Mouse (Mus musculus): ENCODE measurements around the gene Junb. TPM values are rescaled to one million over a fixed set of nuclear protein-coding genes. Genes with fewer than 3 reads are reported as not detected.
A peak's percentile ranks its signal among the peaks of the same experiment; 100 is the strongest.

The Junb gene
- polyA plus RNA-seq, 1 experiment from 2014 or later: 6.5 TPM

DNA sequence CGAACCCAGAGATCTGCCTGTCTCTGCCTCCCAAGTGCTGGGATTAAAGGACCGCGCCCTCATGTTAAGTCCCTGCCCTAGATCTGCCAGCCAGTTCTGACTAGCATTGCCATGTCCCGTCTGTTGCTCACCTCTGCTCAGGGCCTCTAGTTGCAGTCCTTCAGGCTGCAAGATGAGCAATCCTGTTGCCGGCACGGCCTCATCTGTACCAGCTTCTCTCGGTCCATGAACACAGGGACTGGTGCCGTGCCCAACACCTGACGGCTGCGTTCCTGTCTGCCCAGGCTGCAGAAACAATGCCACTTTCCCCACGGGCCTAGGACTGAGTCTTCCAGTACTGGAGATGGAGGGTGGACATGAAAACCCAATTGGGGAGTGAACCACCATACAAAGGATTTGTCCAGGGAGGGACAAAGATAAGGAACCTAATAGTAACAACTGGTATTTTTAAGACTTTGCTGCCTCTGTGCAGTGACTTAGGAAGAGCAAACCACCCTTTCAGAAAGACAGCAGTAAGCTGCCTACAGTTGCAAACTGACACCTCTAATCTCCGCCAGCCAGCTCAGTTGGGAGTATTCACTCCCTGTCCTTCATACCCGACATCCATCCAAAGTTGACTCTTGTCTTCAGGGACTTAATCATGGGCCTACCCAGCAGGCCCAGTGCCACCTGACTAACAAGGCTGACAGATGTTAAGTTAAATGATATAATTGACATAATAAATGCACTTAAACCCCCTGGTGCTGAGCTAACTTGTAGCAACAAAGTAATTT, 10.8 kb downstream of the Junb start:
- peaks cover 26% of the 10 kb centered on the region for H3K36me3 ChIP-seq
- no peak for ATAC-seq (ENCODE audit: low FRiP score, low read depth)
- no peak overlapping the region for H3K4me2 ChIP-seq (replicated peaks)
- no peak overlapping the region for H3K9ac ChIP-seq (replicated peaks)
- no peaks in the 10 kb centered on the region for H3K9me3 ChIP-seq
- 87% methylated on average over 13 of the region's 13 CpGs for WGBS
- no peak overlapping the region for H3K27ac ChIP-seq (replicated peaks)
- H3K4me3 ChIP-seq: no peak overlapping the region
- no peaks in the 10 kb centered on the region for H3K27me3 ChIP-seq
- peaks cover 45% of the 10 kb centered on the region for H3K4me1 ChIP-seq

DNA sequence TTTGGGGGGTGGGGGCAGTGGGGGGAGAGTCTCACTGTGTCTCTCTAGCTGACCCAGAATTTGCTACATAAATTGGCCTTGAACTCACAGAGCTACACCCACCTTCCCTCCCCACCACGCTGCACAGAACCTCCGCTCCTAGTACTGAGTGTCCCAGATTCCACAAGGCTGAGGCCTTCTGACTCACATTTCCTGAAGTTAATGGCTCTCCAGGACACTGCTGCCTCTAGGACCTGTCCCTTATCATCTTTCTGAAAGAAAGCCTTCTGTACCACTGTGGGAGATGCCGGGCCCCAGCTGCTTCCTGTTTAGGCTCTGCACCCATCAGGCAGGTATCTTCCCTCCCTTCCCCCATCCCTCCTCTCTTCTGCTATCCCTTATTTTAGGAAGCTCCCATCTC, 11.9 kb downstream of the Junb start:
- no peak for ATAC-seq (ENCODE audit: low FRiP score, low read depth)
- Histone ChIP-seq H3K4me3 (no peak overlapping the region), H3K27me3 (no peaks in the 10 kb centered on the region), H3K9me3 (no peaks in the 10 kb centered on the region), H3K36me3 (peaks cover 25% of the 10 kb centered on the region), H3K4me1 (peaks cover 42% of the 10 kb centered on the region), H3K4me2 (replicated peaks) (no peak overlapping the region), H3K9ac (replicated peaks) (no peak overlapping the region), H3K27ac (replicated peaks) (0 out of 2 replicates have a peak overlapping the region, but pooled peaks have one; percentile 3)
- 70% methylated on average over 3 of the region's 3 CpGs for WGBS

DNA sequence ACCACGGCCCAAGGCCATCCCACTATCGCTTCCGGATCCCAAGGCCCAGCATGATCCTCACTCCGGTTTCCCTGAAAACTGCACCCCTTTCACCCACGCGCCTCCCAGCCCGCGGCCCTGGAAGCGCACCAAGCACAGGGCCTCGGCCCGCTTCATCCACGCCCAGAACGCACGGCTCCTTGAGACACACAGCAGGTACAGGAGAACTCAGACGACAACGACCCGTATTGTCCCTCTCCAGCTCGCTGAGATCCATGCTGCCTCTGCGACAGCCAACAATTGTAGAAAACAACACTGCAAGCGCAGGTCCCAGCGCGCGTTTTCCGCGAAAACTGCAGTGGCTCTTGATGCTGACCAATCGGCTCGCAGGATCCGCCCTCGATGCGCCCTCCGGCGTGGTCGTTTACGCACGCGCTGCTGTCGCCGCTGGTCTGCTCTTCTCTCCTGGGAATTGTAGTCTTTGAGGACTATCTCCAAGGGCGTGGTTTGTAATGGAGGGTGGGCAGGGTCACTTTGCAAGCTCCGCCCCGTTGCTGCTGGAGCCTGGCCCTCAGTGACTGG, 12.7 kb downstream of the Junb start:
- peak overlapping the region; percentile 94 for H3K4me2 ChIP-seq (replicated peaks)
- H3K36me3 ChIP-seq: peaks cover 18% of the 10 kb centered on the region
- peak overlapping the region; percentile 54; the same call in 1 of the 2 replicates for H3K27ac ChIP-seq (replicated peaks)
- H3K4me1 ChIP-seq: peaks cover 35% of the 10 kb centered on the region
- H3K27me3 ChIP-seq: no peaks in the 10 kb centered on the region
- no peaks in the 10 kb centered on the region for H3K9me3 ChIP-seq
- under 1% methylated on average over 41 of the region's 41 CpGs for WGBS
- peak; percentile 81 for ATAC-seq (ENCODE audit: low FRiP score, low read depth)
- peak overlapping the region; percentile 68 for H3K4me3 ChIP-seq
- H3K9ac ChIP-seq (replicated peaks): peak overlapping the region; percentile 77

DNA sequence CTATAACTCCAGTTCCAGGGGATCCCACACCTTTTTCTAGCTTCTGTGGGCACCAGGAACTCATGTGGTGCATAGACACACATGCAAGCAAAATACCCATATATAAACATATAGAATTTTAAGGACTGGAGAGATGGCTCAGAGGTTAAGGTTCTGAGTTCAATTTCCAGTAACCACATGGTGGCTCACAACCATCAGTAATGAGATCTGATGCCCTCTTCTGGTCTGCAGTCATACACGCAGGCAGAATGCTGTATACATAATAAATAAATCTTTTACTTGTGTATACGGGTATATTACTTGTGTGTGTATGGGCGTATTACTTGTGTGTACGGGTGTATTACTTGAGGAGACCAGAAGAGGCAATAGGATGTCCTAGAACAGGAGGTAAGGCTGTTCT, 14.6 kb downstream of the Junb start:
- Histone ChIP-seq H3K9ac (replicated peaks) (no peak overlapping the region), H3K4me3 (no peak overlapping the region)
- ATAC-seq (ENCODE audit: low FRiP score, low read depth): no peak

DNA sequence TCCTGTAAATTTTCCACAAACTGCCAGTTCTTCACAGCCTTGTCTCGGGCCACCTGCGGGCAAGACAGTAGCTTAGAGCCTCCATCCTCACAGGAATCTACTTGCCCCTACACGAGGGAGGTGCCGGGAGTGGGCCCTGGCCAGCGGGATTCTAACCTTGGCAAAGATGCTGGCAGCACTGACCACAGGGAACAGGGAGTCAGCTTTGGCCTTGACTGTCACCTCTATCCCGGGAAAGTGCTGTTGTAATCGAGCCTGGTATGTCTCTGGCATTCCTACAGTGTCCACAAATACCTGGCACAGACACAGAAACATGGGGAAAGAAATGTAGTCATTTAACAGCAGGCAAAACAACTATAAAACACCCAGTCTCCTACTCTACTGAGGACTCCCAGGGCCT, 18.7 kb downstream of the Junb start:
- Histone ChIP-seq H3K4me2 (replicated peaks) (no peak overlapping the region), H3K27ac (replicated peaks) (no peak overlapping the region), H3K36me3 (peaks cover 40% of the 10 kb centered on the region), H3K27me3 (no peaks in the 10 kb centered on the region), H3K9me3 (no peaks in the 10 kb centered on the region), H3K9ac (replicated peaks) (no peak overlapping the region), H3K4me1 (peaks cover 1% of the 10 kb centered on the region), H3K4me3 (no peak overlapping the region)
- WGBS: 93% methylated on average over 7 of the region's 7 CpGs
- ATAC-seq (ENCODE audit: low FRiP score, low read depth): no peak

More for the DNA sequence above, 14.6 kb downstream of the Junb start:
- H3K27me3 ChIP-seq: no peaks in the 10 kb centered on the region
- H3K4me1 ChIP-seq: peaks cover 26% of the 10 kb centered on the region
- 91% methylated on average over 4 of the region's 4 CpGs for WGBS
- H3K27ac ChIP-seq (replicated peaks): no peak overlapping the region
- H3K9me3 ChIP-seq: no peaks in the 10 kb centered on the region
- H3K36me3 ChIP-seq: peaks cover 26% of the 10 kb centered on the region
- H3K4me2 ChIP-seq (replicated peaks): no peak overlapping the region

DNA sequence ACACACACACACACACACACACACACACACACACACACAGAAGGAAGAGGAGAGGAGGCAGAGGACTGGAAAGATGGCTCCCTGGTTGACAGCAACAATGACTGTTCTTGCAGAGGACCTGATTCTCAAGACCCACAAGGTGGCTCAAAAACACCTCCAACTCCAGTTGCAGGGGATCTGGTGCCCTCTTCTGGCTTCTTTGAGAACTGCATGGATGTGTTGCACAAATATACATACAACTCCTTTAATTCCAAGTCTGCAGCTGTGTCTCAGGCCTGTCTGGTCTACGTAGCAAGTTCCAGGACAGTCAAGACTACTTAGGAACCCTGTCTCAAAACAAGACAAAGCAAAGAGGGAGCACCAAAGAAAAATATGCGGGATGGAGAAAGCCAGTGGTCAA, 21.8 kb downstream of the Junb start:
- ATAC-seq (ENCODE audit: low FRiP score, low read depth): no peak
- H3K27me3 ChIP-seq: peaks cover 10% of the 10 kb centered on the region
- H3K4me1 ChIP-seq: no peaks in the 10 kb centered on the region
- 40% methylated on average over 2 of the region's 2 CpGs for WGBS
- no peak overlapping the region for H3K4me3 ChIP-seq
- H3K9me3 ChIP-seq: no peaks in the 10 kb centered on the region
- no peak overlapping the region for H3K9ac ChIP-seq (replicated peaks)
- no peak overlapping the region for H3K4me2 ChIP-seq (replicated peaks)
- peaks cover 27% of the 10 kb centered on the region for H3K36me3 ChIP-seq
- H3K27ac ChIP-seq (replicated peaks): no peak overlapping the region

DNA sequence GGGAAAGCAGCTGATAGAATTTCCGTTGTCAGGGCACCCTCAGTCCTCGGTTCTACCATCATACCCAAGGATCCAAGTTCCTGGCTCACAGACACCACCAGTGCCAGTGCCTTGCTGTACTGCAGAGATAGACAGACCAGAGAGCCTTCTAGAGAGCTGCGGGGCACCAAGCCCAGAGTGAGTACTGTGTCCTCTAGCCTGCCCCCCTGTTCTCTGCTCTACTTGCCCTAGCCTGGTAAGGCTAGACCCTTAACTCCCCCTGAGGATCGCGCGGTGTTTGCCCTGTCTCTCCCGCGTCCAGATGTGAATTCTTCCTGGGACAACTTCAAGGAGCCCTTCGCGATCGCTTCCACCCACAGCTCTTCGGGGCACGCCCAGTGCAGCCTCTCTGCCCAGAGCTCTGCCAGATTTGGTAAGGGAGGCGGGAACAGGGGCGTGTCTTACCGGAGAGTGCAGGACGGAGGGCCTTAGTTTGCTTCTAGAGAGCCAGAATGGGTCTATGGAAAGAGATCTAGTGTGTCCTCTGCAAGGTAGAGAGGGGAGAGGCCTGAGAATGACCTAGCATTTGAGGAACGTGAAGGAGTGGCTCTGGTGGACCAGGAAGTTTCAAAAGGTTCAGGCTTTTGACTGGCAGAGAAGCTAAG, 25.8 kb downstream of the Junb start:
- no peaks in the 10 kb centered on the region for H3K4me1 ChIP-seq
- no peak overlapping the region for H3K27ac ChIP-seq (replicated peaks)
- no peaks in the 10 kb centered on the region for H3K9me3 ChIP-seq
- 11% methylated on average over 18 of the region's 18 CpGs for WGBS
- ATAC-seq (ENCODE audit: low FRiP score, low read depth): no peak
- no peak overlapping the region for H3K4me3 ChIP-seq
- H3K9ac ChIP-seq (replicated peaks): no peak overlapping the region
- H3K36me3 ChIP-seq: peaks cover 6% of the 10 kb centered on the region
- H3K4me2 ChIP-seq (replicated peaks): no peak overlapping the region; the same call in 1 of the 2 replicates
- peaks cover 47% of the 10 kb centered on the region for H3K27me3 ChIP-seq

DNA sequence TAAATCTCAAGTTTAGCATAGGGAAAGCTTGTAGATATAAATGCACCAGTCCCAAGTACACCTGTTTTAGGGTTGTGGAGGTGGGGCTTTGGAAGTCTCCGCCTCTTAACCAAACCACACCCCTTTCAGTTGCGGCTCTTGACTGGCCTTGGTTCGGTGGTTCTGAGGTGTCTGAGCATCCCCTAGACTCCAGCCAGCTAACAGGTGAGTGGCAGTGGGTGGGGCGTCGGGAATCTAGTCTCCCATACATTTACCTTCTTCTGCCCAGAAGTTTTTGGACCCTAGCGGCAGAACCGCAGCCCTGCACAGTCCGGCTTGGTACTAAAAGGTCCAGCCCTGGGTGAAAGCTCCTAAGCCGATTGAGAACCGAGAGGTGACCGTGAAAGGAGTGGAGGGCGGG, 28.8 kb downstream of the Junb start:
- H3K4me2 ChIP-seq (replicated peaks): no peak overlapping the region
- no peak for ATAC-seq (ENCODE audit: low FRiP score, low read depth)
- no peaks in the 10 kb centered on the region for H3K9me3 ChIP-seq
- peaks cover 23% of the 10 kb centered on the region for H3K4me1 ChIP-seq
- peaks cover 74% of the 10 kb centered on the region for H3K27me3 ChIP-seq
- H3K9ac ChIP-seq (replicated peaks): no peak overlapping the region
- no peak overlapping the region for H3K4me3 ChIP-seq
- no peak overlapping the region for H3K27ac ChIP-seq (replicated peaks)
- no peaks in the 10 kb centered on the region for H3K36me3 ChIP-seq
- 19% methylated on average over 12 of the region's 12 CpGs for WGBS

DNA sequence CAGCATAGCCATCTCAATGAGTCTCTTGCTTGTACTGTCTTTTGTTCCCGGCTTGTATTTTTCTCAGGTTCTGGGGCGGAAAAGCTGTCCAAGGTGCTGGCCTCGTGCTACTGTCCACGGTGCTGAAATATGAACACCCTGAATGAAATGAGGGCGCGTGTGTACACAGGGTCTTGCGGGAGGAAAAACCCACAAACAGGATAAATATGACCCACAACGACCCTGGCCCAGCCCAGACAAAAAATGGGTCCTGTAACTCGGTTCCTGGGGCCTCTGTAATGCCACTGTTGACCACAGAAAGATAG, 31.3 kb downstream of the Junb start:
- no peaks in the 10 kb centered on the region for H3K36me3 ChIP-seq
- H3K4me3 ChIP-seq: no peak overlapping the region
- peaks cover 87% of the 10 kb centered on the region for H3K27me3 ChIP-seq
- no peak for ATAC-seq (ENCODE audit: low FRiP score, low read depth)
- no peak overlapping the region for H3K27ac ChIP-seq (replicated peaks)
- no peak overlapping the region for H3K9ac ChIP-seq (replicated peaks)
- whole genome bisulfite sequencing: 18% methylated on average over 9 of the region's 9 CpGs
- H3K4me1 ChIP-seq: peaks cover 29% of the 10 kb centered on the region
- 0 out of 2 replicates have a peak overlapping the region, but pooled peaks have one; percentile 99 for H3K4me2 ChIP-seq (replicated peaks)
- H3K9me3 ChIP-seq: no peaks in the 10 kb centered on the region

DNA sequence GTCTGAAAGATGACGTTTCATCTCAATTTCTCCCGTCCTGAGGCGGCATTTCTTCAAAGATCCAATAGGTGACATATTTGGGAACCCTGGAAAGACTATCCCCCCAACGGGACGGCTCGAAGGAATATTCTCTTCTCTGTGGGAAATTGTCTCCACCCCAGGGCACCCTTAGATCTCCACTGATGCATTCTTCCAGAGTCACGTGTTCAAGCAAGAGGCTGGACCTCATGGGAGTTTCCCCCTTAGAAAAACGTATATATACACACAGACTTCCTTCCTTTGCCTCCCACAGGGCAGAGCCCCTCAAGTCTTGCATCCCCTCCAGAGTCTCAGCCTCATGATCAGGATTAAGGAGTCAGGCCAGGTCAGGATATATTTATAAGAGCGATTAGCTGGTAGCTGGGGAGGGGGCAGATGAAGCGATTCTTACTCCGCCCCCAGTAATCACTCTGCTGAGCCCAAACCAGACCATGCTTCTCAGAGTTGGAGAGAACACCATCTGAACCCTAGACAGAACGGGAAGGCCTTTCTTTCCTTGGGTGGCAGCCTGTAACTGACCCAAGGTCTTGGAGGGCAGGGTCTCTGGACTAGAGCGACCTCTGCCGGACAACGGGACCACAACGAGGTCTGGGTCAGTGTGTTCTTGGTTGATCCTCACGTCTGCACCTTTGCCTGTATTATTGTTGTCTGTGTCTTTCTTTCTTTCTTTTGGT, 31.8 kb downstream of the Junb start, which contains the start of gene Rtbdn:
TSS of gene Rtbdn (plus strand) at position 464 of the 713 bp plus-strand sequence.
- 7% methylated on average over 17 of the region's 17 CpGs for WGBS
- no peaks in the 10 kb centered on the region for H3K36me3 ChIP-seq
- 0 out of 2 replicates have a peak, but pooled peaks have one; percentile 44 for ATAC-seq (ENCODE audit: low FRiP score, low read depth)
- H3K9ac ChIP-seq (replicated peaks): peak within 1 kb of the TSS; percentile 80
- H3K4me3 ChIP-seq: peak within 1 kb of the TSS; percentile 70
- H3K9me3 ChIP-seq: no peaks in the 10 kb centered on the region
- H3K4me2 ChIP-seq (replicated peaks): peak within 1 kb of the TSS; percentile 99
- peaks cover 82% of the 10 kb centered on the region for H3K27me3 ChIP-seq
- peak within 1 kb of the TSS; percentile 58 for H3K27ac ChIP-seq (replicated peaks)
- H3K4me1 ChIP-seq: peaks cover 29% of the 10 kb centered on the region

DNA sequence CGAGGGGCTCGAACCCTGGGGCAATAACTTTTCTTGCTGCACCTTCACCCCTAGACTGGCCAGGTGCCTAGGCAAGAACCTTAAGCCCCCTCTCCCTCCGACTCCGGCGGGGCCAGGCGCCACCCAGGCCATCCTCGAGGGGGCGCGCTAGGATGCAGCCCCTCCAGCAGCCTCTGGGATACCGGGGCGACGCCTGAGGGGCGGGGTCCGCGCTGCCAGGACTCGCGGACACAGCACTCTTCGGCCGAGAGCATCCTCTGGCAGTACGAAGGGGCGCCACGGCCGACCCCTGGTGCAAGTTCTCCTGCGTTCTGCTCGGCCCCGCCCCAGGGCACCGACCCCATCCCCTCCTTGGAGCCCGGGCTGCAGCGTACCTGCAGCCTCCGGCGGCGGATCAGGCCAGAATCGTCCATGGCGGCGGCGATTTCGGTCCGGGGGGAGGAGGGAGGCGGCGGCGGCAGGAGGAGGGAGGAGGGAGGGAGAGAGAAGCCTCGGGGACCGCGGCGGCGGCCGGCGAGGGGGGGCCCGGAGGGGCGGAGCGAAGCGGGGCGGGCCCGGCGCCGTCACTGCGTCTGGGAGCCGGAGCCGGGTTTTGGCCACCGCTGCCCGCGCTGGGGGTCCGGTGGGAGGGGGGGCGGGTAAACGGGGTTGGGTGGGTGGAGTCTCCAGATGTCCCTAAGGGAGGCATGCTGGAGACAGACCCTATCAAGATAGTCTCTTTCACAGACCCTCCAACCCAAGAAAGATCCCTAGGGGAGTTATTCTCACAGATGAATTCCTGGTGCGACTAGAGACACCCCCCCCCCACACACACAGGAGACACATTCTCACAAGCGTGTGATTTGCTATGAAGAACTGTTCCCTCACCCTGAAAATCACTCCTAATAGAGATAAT, 32.6 kb downstream of the Junb start:
- Histone ChIP-seq H3K9me3 (no peaks in the 10 kb centered on the region), H3K4me2 (replicated peaks) (peak overlapping the region; percentile 99), H3K9ac (replicated peaks) (peak overlapping the region; percentile 80), H3K36me3 (no peaks in the 10 kb centered on the region), H3K4me1 (peaks cover 29% of the 10 kb centered on the region), H3K4me3 (peak overlapping the region; percentile 70), H3K27me3 (peaks cover 75% of the 10 kb centered on the region), H3K27ac (replicated peaks) (peak overlapping the region; percentile 58)
- 0% methylated on average over 38 of the region's 67 CpGs for WGBS
- ATAC-seq (ENCODE audit: low FRiP score, low read depth): peak; percentile 67

All from midbrain, embryonic 12.5 days (tissue).